Mouse (Mus musculus): Measurements from ENCODE around the gene Lmtk3. TPM values are rescaled to one million over a fixed set of nuclear protein-coding genes. Genes with fewer than 3 reads are reported as not detected.

Lmtk3 gene
- polyA plus RNA-seq, 1 experiment from 2014 or later, result not detected

GRCm38 (mm10) chr7:45824598-45824997 lies 41.1 kb downstream of the Lmtk3 start, which contains the start of gene Kcnj14:
Kcnj14 (minus strand) TSS chr7:45824782.
- ATAC-seq (ENCODE audit: low read depth), result no peak
- Histone ChIP-seq H3K4me1 (ENCODE audit: control insufficient read depth, low read depth, low read length) (peaks cover 4% of the 10 kb centered on the region; the same call in 1 of the 2 replicates), H3K9ac (ENCODE audit: low read depth, low read length) (no peak within 1 kb of the TSS), H3K36me3 (ENCODE audit: control insufficient read depth, insufficient read depth) (peaks cover 10% of the 10 kb centered on the region), H3K4me2 (ENCODE audit: low read depth, low read length) (no peak within 1 kb of the TSS), H3K27ac (ENCODE audit: low read length) (no peak within 1 kb of the TSS), H3K27me3 (ENCODE audit: control insufficient read depth, insufficient read depth, low read depth, low read length) (peaks cover 3% of the 10 kb centered on the region; the same call in 1 of the 2 replicates), H3K9me3 (replicated peaks; ENCODE audit: control insufficient read depth, low read length) (no peaks in the 10 kb centered on the region), H3K4me3 (ENCODE audit: low read depth, low read length) (no peak within 1 kb of the TSS)
- WGBS (ENCODE audit: insufficient replicate concordance), result 46% methylated on average over 7 of the region's 7 CpGs

DNA sequence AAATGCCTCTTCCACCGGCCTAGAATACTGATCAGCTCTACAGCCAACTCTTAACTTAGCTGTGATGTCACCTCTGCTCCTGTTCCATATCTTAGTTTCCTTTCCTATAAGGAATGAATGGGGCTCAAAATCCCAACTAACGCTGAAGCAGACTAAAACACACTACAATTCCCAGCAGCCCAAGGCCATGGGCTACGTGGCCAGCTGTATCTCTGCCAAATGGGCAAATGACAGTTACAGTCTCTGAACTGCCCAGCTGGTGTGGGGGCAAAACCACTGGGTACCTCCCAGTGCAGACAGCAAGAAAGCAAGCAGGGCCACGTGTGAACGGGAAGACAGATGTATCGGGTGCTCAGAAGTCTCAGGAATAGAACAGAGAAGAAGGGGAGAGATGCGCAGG lies 43.1 kb downstream of the Lmtk3 start:
- H3K27ac ChIP-seq (ENCODE audit: low read length), result no peak overlapping the region
- no peak overlapping the region for H3K4me3 ChIP-seq (ENCODE audit: low read depth, low read length)
- 70% methylated on average over 7 of the region's 7 CpGs for WGBS (ENCODE audit: insufficient replicate concordance)
- H3K4me1 ChIP-seq (ENCODE audit: control insufficient read depth, low read depth, low read length), result peaks cover 9% of the 10 kb centered on the region; the same call in 1 of the 2 replicates
- peaks cover 8% of the 10 kb centered on the region for H3K27me3 ChIP-seq (ENCODE audit: control insufficient read depth, insufficient read depth, low read depth, low read length)
- peaks cover 10% of the 10 kb centered on the region for H3K36me3 ChIP-seq (ENCODE audit: control insufficient read depth, insufficient read depth)
- no peaks in the 10 kb centered on the region for H3K9me3 ChIP-seq (replicated peaks; ENCODE audit: control insufficient read depth, low read length)
- no peak for ATAC-seq (ENCODE audit: low read depth)
- H3K4me2 ChIP-seq (ENCODE audit: low read depth, low read length), result no peak overlapping the region
- no peak overlapping the region for H3K9ac ChIP-seq (ENCODE audit: low read depth, low read length)

GRCm38 (mm10) chr7:45830427-45831127 lies 47.0 kb downstream of the Lmtk3 start, which contains the start of gene Grwd1:
Grwd1 (minus strand) TSS chr7:45830944.
- Histone ChIP-seq H3K4me1 (ENCODE audit: control insufficient read depth, low read depth, low read length) (peaks cover 9% of the 10 kb centered on the region; the same call in 1 of the 2 replicates), H3K27me3 (ENCODE audit: control insufficient read depth, insufficient read depth, low read depth, low read length) (peaks cover 47% of the 10 kb centered on the region), H3K9me3 (replicated peaks; ENCODE audit: control insufficient read depth, low read length) (no peaks in the 10 kb centered on the region), H3K36me3 (ENCODE audit: control insufficient read depth, insufficient read depth) (peaks cover 10% of the 10 kb centered on the region), H3K4me3 (ENCODE audit: low read depth, low read length) (peak within 1 kb of the TSS; percentile 71), H3K27ac (ENCODE audit: low read length) (no peak within 1 kb of the TSS), H3K4me2 (ENCODE audit: low read depth, low read length) (peak within 1 kb of the TSS; percentile 63), H3K9ac (ENCODE audit: low read depth, low read length) (peak within 1 kb of the TSS; percentile 54)
- peak; percentile 82 for ATAC-seq (ENCODE audit: low read depth)
- 0% methylated on average over 35 of the region's 35 CpGs for WGBS (ENCODE audit: insufficient replicate concordance)

- H3K27ac ChIP-seq (ENCODE audit: low read length), result no peak overlapping the region
- peak overlapping the region; percentile 54; the same call in 1 of the 2 replicates for H3K9ac ChIP-seq (ENCODE audit: low read depth, low read length)
- no peaks in the 10 kb centered on the region for H3K9me3 ChIP-seq (replicated peaks; ENCODE audit: control insufficient read depth, low read length)
- H3K4me1 ChIP-seq (ENCODE audit: control insufficient read depth, low read depth, low read length), result peaks cover 9% of the 10 kb centered on the region; the same call in 1 of the 2 replicates
- ATAC-seq (ENCODE audit: low read depth), result no peak
- peaks cover 50% of the 10 kb centered on the region for H3K27me3 ChIP-seq (ENCODE audit: control insufficient read depth, insufficient read depth, low read depth, low read length)
- H3K4me2 ChIP-seq (ENCODE audit: low read depth, low read length), result peak overlapping the region; percentile 63
- H3K36me3 ChIP-seq (ENCODE audit: control insufficient read depth, insufficient read depth), result peaks cover 10% of the 10 kb centered on the region
- peak overlapping the region; percentile 71 for H3K4me3 ChIP-seq (ENCODE audit: low read depth, low read length)
- 10% methylated on average over 5 of the region's 5 CpGs for WGBS (ENCODE audit: insufficient replicate concordance)
Measured at GRCm38 (mm10) chr7:45831128-45831525, 47.6 kb downstream of the Lmtk3 start.

- Histone ChIP-seq H3K4me2 (ENCODE audit: low read depth, low read length) (0 out of 2 replicates have a peak overlapping the region, but pooled peaks have one; percentile 26), H3K36me3 (ENCODE audit: control insufficient read depth, insufficient read depth) (peaks cover 4% of the 10 kb centered on the region), H3K4me3 (ENCODE audit: low read depth, low read length) (no peak overlapping the region; the same call in 1 of the 2 replicates), H3K4me1 (ENCODE audit: control insufficient read depth, low read depth, low read length) (peaks cover 9% of the 10 kb centered on the region; the same call in 1 of the 2 replicates), H3K9ac (ENCODE audit: low read depth, low read length) (no peak overlapping the region), H3K27ac (ENCODE audit: low read length) (no peak overlapping the region), H3K9me3 (replicated peaks; ENCODE audit: control insufficient read depth, low read length) (no peaks in the 10 kb centered on the region), H3K27me3 (ENCODE audit: control insufficient read depth, insufficient read depth, low read depth, low read length) (peaks cover 53% of the 10 kb centered on the region)
- 8% methylated on average over 30 of the region's 30 CpGs for WGBS (ENCODE audit: insufficient replicate concordance)
- no peak for ATAC-seq (ENCODE audit: low read depth)
Measured at GRCm38 (mm10) chr7:45832428-45832827, 48.9 kb downstream of the Lmtk3 start.

DNA sequence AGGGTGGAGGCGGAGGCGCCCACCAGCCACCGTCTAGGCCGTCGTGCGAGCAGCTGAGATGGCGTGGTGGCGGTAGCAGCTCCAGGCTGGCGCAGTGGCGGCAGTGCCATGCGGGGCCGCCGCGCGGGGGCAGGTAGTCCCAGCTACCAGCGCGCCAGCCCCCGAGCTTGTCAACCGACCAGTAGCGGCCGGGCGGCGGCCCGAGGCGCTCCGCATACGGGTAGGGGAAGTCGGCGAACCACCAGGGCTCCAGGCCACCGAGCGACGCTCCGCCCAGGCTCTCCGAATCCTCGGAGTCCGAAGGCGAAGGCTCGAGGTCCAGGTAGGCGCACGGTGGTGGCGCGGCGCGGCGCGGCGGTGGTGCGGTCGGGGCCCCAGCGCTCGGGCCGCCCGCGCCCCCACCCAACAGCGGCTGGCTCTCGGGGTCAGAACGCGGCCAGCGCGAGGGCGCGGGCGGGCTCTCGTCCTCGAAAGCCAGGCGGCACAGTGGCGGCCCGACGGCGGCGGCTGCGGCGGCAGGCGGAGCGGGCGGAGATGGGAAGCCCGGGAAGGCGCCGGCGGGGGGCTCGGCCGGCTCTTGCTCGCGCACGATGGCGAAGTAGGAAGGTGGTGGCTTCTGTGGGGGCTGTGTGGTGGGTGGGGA lies 49.7 kb downstream of the Lmtk3 start:
- no peak overlapping the region for H3K27ac ChIP-seq (ENCODE audit: low read length)
- H3K4me1 ChIP-seq (ENCODE audit: control insufficient read depth, low read depth, low read length), result peaks cover 9% of the 10 kb centered on the region; the same call in 1 of the 2 replicates
- peaks cover 53% of the 10 kb centered on the region for H3K27me3 ChIP-seq (ENCODE audit: control insufficient read depth, insufficient read depth, low read depth, low read length)
- H3K9me3 ChIP-seq (replicated peaks; ENCODE audit: control insufficient read depth, low read length), result no peaks in the 10 kb centered on the region
- peak overlapping the region; percentile 26 for H3K4me2 ChIP-seq (ENCODE audit: low read depth, low read length)
- peak overlapping the region; percentile 35 for H3K4me3 ChIP-seq (ENCODE audit: low read depth, low read length)
- H3K9ac ChIP-seq (ENCODE audit: low read depth, low read length), result no peak overlapping the region
- H3K36me3 ChIP-seq (ENCODE audit: control insufficient read depth, insufficient read depth), result no peaks in the 10 kb centered on the region
- under 1% methylated on average over 60 of the region's 86 CpGs for WGBS (ENCODE audit: insufficient replicate concordance)
- peak; percentile 12; the same call in 1 of the 2 replicates for ATAC-seq (ENCODE audit: low read depth)

DNA sequence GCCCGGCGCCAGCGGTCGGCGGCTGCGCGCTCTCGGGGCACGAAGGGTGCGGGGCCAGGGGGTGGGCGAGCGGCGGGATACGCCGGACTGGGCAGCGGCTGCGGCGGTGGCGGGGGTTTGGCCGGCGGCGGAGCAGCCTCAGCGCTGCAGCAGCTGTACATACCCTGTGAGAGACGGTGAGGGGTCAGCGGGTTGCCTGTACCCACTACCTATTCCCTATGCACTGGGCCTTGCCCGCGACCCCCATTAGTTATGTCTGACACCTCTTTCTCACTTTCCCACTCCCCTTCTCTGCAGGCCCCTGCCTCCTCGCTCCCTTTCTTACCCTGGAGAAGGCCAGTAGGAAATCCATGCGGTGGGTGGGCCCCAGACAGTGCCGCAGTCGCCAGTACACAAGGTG lies 50.4 kb downstream of the Lmtk3 start:
- ATAC-seq (ENCODE audit: low read depth), result no peak
- Histone ChIP-seq H3K27me3 (ENCODE audit: control insufficient read depth, insufficient read depth, low read depth, low read length) (peaks cover 53% of the 10 kb centered on the region), H3K4me3 (ENCODE audit: low read depth, low read length) (peak overlapping the region; percentile 35), H3K9ac (ENCODE audit: low read depth, low read length) (no peak overlapping the region), H3K36me3 (ENCODE audit: control insufficient read depth, insufficient read depth) (no peaks in the 10 kb centered on the region), H3K27ac (ENCODE audit: low read length) (no peak overlapping the region), H3K9me3 (replicated peaks; ENCODE audit: control insufficient read depth, low read length) (no peaks in the 10 kb centered on the region), H3K4me2 (ENCODE audit: low read depth, low read length) (peak overlapping the region; percentile 26), H3K4me1 (ENCODE audit: control insufficient read depth, low read depth, low read length) (peaks cover 9% of the 10 kb centered on the region; the same call in 1 of the 2 replicates)
- 4% methylated on average over 29 of the region's 31 CpGs for WGBS (ENCODE audit: insufficient replicate concordance)

- H3K9ac ChIP-seq (ENCODE audit: low read depth, low read length), result no peak overlapping the region
- 61% methylated on average over 10 of the region's 10 CpGs for WGBS (ENCODE audit: insufficient replicate concordance)
- no peaks in the 10 kb centered on the region for H3K9me3 ChIP-seq (replicated peaks; ENCODE audit: control insufficient read depth, low read length)
- H3K36me3 ChIP-seq (ENCODE audit: control insufficient read depth, insufficient read depth), result no peaks in the 10 kb centered on the region
- H3K4me3 ChIP-seq (ENCODE audit: low read depth, low read length), result no peak overlapping the region
- H3K27ac ChIP-seq (ENCODE audit: low read length), result no peak overlapping the region
- ATAC-seq (ENCODE audit: low read depth), result no peak
- H3K4me2 ChIP-seq (ENCODE audit: low read depth, low read length), result no peak overlapping the region
- peaks cover 4% of the 10 kb centered on the region; the same call in 1 of the 2 replicates for H3K27me3 ChIP-seq (ENCODE audit: control insufficient read depth, insufficient read depth, low read depth, low read length)
- no peaks in the 10 kb centered on the region for H3K4me1 ChIP-seq (ENCODE audit: control insufficient read depth, low read depth, low read length)
Measured at GRCm38 (mm10) chr7:45842950-45843744, 59.6 kb downstream of the Lmtk3 start.

Measured in liver, embryonic 16.5 days (tissue).